10 mouse cellular contexts compared by ENCODE assay signal in genomic region chr7:98801086-98801485, GRCm38 (mm10). TPM values are rescaled to one million over a fixed set of nuclear protein-coding genes. Genes with fewer than 3 reads are reported as not detected.
DNase-seq lines count a peak whose midpoint lies in the region; ATAC-seq and TF ChIP-seq lines count a peak whose summit lies in the region.
"Had no signal": no experiment of that assay in that cellular context is flagged by ENCODE, and none has a peak within 500 bp of the region (broad histone marks: within the 10 kb centered on the region; RNA-seq: fewer than 3 reads in every experiment).

No protein-coding gene starts in this region.

- WGBS in lung, embryonic 14.5 days, result 46% methylated on average over 7 of the region's 7 CpGs
- 54% methylated on average over 7 of the region's 7 CpGs for WGBS in cerebellum, adult 2 months
- 55% methylated on average over 7 of the region's 7 CpGs for WGBS in forebrain, embryonic 13.5 days

- no peak overlapping the region for H3K4me3 ChIP-seq in lung, embryonic 14.5 days (ENCODE audit: low read depth, low read length)
- no peak overlapping the region for H3K4me3 ChIP-seq in cerebellum, adult 2 months (replicated peaks; ENCODE audit: insufficient read depth, low read depth, low read length)
- H3K4me3 ChIP-seq in forebrain, embryonic 13.5 days, result no peak overlapping the region

- DNase-seq in lung, embryonic 14.5 days, result peak; percentile 41
- DNase-seq in lung, postnatal 36 days, result no peak
- DNase-seq in brain, adult 2 months (ENCODE audit: low read depth, low spot score), result peak; percentile 44
- DNase-seq in gastrocnemius, postnatal 14 days, result peak; percentile 78
- no peak for DNase-seq in layer of hippocampus, adult 11-12 months (ENCODE audit: low spot score)
- no peak for DNase-seq in cerebellum, adult 2 months
- DNase-seq: liver; thymus, adult 2 months had no signal

- H3K9ac ChIP-seq in lung, embryonic 14.5 days, result no peak overlapping the region
- H3K9ac ChIP-seq in forebrain, embryonic 13.5 days, result no peak overlapping the region

- H3K36me3 ChIP-seq in lung, embryonic 14.5 days (ENCODE audit: insufficient read depth), result no peaks in the 10 kb centered on the region
- H3K36me3 ChIP-seq in forebrain, embryonic 13.5 days (ENCODE audit: poor library complexity, severe bottlenecking), result no peaks in the 10 kb centered on the region

- no peak for TF ChIP-seq CTCF in lung, embryonic 14.5 days (IDR thresholded peaks at IDR 0.05; ENCODE audit: low read depth)
- TF ChIP-seq CTCF in cerebellum, adult 2 months (IDR thresholded peaks at IDR 0.05; ENCODE audit: borderline replicate concordance, insufficient read depth, low read depth, low read length), result no peak

- TF ChIP-seq POLR2A in cerebellum, adult 2 months (IDR thresholded peaks at IDR 0.05; ENCODE audit: borderline replicate concordance, insufficient read depth, low read length), result no peak

- no peak for ATAC-seq in lung, embryonic 14.5 days (ENCODE audit: insufficient read depth)
- ATAC-seq in megakaryocyte, adult 5-6 weeks (ENCODE audit: poor library complexity, severe bottlenecking), result peak; percentile 33; the same call in 1 of the 2 replicates
- ATAC-seq in forebrain, embryonic 13.5 days, result no peak

- peaks cover 5% of the 10 kb centered on the region; the same call in 1 of the 2 replicates for H3K9me3 ChIP-seq in lung, embryonic 14.5 days (ENCODE audit: low read depth, low read length)
- peaks cover 5% of the 10 kb centered on the region; the same call in 1 of the 2 replicates for H3K9me3 ChIP-seq in forebrain, embryonic 13.5 days (replicated peaks)

- H3K4me1 ChIP-seq in lung, embryonic 14.5 days (ENCODE audit: insufficient read depth), result peaks cover 15% of the 10 kb centered on the region
- no peaks in the 10 kb centered on the region; the same call in 1 of the 2 replicates for H3K4me1 ChIP-seq in cerebellum, adult 2 months (ENCODE audit: control insufficient read depth, insufficient read depth, low read length)
- H3K4me1 ChIP-seq in forebrain, embryonic 13.5 days, result 0 out of 2 replicates have a peak, but pooled peaks cover 5% of the 10 kb centered on the region

- intact Hi-C loops in gastrocnemius, postnatal 14 days (cut with DNase I; ENCODE audit: low total_unique reads), result no loop called here

- H3K27me3 ChIP-seq in lung, embryonic 14.5 days (ENCODE audit: insufficient read depth, low read length), result no peaks in the 10 kb centered on the region
- H3K27me3 ChIP-seq in cerebellum, adult 2 months (ENCODE audit: control insufficient read depth, insufficient read depth, low read length), result no peaks in the 10 kb centered on the region
- H3K27me3 ChIP-seq in forebrain, embryonic 13.5 days, result no peaks in the 10 kb centered on the region

- no peak overlapping the region for H3K4me2 ChIP-seq in lung, embryonic 14.5 days
- H3K4me2 ChIP-seq in forebrain, embryonic 13.5 days, result no peak overlapping the region

- H3K27ac ChIP-seq in lung, embryonic 14.5 days (ENCODE audit: low read depth), result no peak overlapping the region
- H3K27ac ChIP-seq in cerebellum, adult 2 months (ENCODE audit: insufficient read depth, low read length), result no peak overlapping the region
- no peak overlapping the region for H3K27ac ChIP-seq in forebrain, embryonic 13.5 days

RNA-seq across cellular contexts. Expression of gene Wnt11, which starts 33.8 kb away (rescaled TPM):
- polyA plus RNA-seq in lung, embryonic 14.5 days (2014; fragmentation: Nextera tagmentation; extraction: Ambion mirVana), result 21.4 and 21.5 TPM in 2 replicates
- total RNA-seq in gastrocnemius, postnatal 14 days (2021), result 1 to 10 TPM; 6.1 to 7.9 TPM
- 0.05 TPM in 1 of 2 replicates, not detected in the other for total RNA-seq in megakaryocyte, adult 5-6 weeks (2015)
- total RNA-seq in megakaryocyte, adult 5-6 weeks (2017), result 0.15 TPM in 1 of 2 replicates, not detected in the other
- polyA plus RNA-seq in cerebellum, adult 2 months (2012; rRNA removed), result 1.5 and 1.9 TPM in 2 replicates
- 0.19 and 0.23 TPM in 2 replicates for polyA plus RNA-seq in forebrain, embryonic 13.5 days (2015; fragmentation: Nextera tagmentation; extraction: Ambion mirVana)

Comparison
In these comparisons a context has a peak if more than half of its experiments do, and no peak if none do; other contexts are left out.
1. DNase-seq: peak in lung, embryonic 14.5 days (single experiment), brain, adult 2 months (single experiment) and gastrocnemius, postnatal 14 days (single experiment); none in lung, postnatal 36 days (single experiment), layer of hippocampus, adult 11-12 months (single experiment) and cerebellum, adult 2 months (0 of 2).